Mouse (Mus musculus) midbrain, embryonic 10.5 days (tissue): Measurements from ENCODE around the gene Lsr. TPM values are rescaled to one million over a fixed set of nuclear protein-coding genes. Genes with fewer than 3 reads are reported as not detected.

Source experiments
- DNase-seq: peaks from one replicate; pipeline ENCODE4 v3.0.0-alpha.2; 2017; ENCODE audit warnings: low spot score
- H3K27ac ChIP-seq: fragments of 300-500 bp; sonication (generic); replicated peaks from 2 replicates; pipeline ENCODE4 v1.5.1; 2016; ENCODE audit warnings: mild to moderate bottlenecking
- H3K27me3 ChIP-seq: fragments of 300-500 bp; sonication (generic); 2 replicates; pipeline ENCODE4 v1.6.1; 2016; ENCODE audit warnings: low read depth, mild to moderate bottlenecking; ENCODE audit not compliant: poor library complexity, severe bottlenecking
- H3K36me3 ChIP-seq: fragments of 300-500 bp; sonication (generic); 2 replicates; pipeline ENCODE4 v1.6.1; 2016; ENCODE audit warnings: mild to moderate bottlenecking, moderate library complexity
- H3K4me1 ChIP-seq: fragments of 300-500 bp; sonication (generic); 2 replicates; pipeline ENCODE4 v1.6.1; 2016
- H3K4me3 ChIP-seq: fragments of 300-500 bp; sonication (generic); 2 replicates; pipeline ENCODE4 v1.5.1; 2016; ENCODE audit warnings: mild to moderate bottlenecking, moderate library complexity
- H3K9me3 ChIP-seq: fragments of 300-500 bp; sonication (generic); replicated peaks from 2 replicates; pipeline ENCODE4 v1.6.1; 2016; ENCODE audit warnings: mild to moderate bottlenecking
- WGBS: fragments of 180-500 bp; shearing (Covaris S2); methylation state at CpG from one replicate; pipeline ENCODE4 v1.1.7; 2016; 5-methylcytosine and 5-hydroxymethylcytosine counted together
- polyA plus RNA-seq: library from polyadenylated mRNA; unstranded; fragments of >200 nt; fragmentation: Nextera tagmentation; extraction: Ambion mirVana; gene quantifications from 2 replicates; pipeline ENCODE4 v1.2.1, GENCODE M21; 2016

Lsr gene
- polyA plus RNA-seq = 22.0 and 25.3 TPM in 2 replicates

DNA sequence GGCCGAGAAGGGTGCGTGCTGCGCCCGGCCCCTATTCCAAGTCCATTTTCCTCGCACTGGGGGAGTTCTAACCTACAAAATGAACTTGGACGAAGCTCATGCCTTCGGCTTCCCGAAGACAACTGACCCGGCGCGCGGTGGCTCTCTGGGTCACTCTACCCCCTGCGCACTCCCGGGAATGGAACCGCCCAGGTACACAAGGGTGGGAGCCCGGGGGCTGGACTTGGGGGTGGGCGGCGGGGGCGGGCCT, at the start of gene Lsr:
Gene Lsr, minus strand, starts transcription at position 214 of the 250 bp plus-strand sequence.
- Histone ChIP-seq H3K27ac (peak within 1 kb of the TSS; percentile 79), H3K27me3 (peaks cover 22% of the 10 kb centered on the region), H3K36me3 (peaks cover 6% of the 10 kb centered on the region; the same call in 1 of the 2 replicates), H3K4me1 (peaks cover 21% of the 10 kb centered on the region), H3K9me3 (no peaks in the 10 kb centered on the region), H3K4me3 (peak within 1 kb of the TSS; percentile 62)
- under 1% methylated on average over 19 of the region's 19 CpGs for WGBS
- no peak for DNase-seq

DNA sequence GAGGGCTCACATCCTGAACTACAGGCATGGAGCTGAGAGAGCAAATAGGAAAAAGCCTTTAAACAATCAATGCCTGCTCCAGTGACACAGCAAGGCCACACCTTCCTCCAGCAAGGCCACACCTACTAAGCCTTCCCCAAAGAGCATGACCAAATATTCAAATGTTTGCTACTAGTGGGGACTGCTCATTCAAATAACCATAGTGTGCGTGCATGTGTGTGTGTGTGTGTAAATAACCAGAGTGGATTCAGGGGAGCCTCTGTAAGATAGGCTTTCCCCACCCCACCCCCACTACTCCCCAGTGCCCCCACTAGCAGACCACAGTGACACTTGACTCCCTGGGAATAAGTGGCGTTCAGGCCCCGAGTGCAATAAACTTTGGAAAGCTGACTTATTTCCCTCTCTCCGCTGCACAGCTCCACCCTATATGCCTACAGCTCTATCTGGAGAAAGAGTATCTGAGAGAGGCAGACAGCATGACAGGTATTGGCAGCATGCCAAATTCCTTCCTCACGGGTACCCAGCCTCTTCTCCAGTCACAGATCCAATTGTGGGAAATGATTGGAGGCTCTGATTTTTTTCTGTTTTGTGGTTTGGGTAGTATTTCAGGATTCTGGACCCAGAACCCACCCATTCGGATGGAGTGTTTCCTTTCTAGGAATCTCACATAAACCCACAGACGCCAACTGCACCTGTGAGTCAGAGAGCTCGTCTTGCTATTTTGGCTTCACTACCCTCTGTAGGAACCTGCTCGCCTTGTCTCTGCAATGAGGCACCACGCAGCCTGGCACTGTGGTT, 44.0 kb upstream of the Lsr start:
- Histone ChIP-seq H3K36me3 (no peaks in the 10 kb centered on the region), H3K4me1 (no peaks in the 10 kb centered on the region; the same call in 1 of the 2 replicates), H3K4me3 (no peak overlapping the region), H3K27ac (no peak overlapping the region), H3K9me3 (no peaks in the 10 kb centered on the region), H3K27me3 (no peaks in the 10 kb centered on the region)
- no peak for DNase-seq
- 76% methylated on average over 10 of the region's 10 CpGs for WGBS

DNA sequence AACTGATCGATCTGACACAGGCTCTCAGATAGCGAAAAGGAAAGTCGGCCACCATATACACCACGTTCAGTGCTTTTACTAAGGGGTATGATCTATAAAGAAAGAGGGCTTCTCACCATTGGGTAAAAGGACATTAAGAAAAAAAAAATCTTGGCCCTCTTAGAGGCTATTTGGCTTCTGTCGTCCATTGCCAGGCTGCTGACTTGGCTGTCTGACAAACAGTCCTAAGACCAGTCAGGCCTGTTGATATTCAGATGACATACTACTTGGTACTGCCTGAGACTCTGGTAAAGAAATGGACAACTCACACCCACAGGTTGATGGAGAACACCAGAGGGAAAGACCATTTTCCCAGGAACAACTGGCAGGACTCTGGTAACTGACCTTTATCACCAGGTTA, 39.7 kb upstream of the Lsr start:
- no peak for DNase-seq
- Histone ChIP-seq H3K27ac (no peak overlapping the region), H3K4me3 (no peak overlapping the region), H3K9me3 (no peaks in the 10 kb centered on the region), H3K4me1 (no peaks in the 10 kb centered on the region; the same call in 1 of the 2 replicates), H3K36me3 (no peaks in the 10 kb centered on the region), H3K27me3 (no peaks in the 10 kb centered on the region)
- 87% methylated on average over 5 of the region's 5 CpGs for WGBS

DNA sequence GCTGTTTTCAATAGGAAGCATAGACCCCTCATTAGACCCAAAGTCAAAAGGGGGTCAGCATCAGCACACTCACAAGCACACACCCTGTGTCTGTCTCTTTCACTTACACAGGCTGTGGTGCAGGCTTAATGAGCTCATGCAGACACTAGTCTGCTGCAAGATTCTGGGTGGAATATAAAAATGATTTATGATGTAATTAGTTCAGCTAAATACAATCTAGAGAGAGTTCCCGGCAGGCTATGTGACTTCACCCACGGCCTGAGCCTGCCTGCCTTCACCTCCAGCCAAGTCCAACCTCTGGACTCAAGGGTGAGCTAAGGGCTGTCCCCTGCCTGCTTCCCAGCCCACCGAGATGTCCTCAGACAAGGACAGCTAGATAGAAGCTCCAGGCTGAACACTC, 35.6 kb upstream of the Lsr start:
- H3K36me3 ChIP-seq = no peaks in the 10 kb centered on the region
- WGBS = 83% methylated on average over 3 of the region's 3 CpGs
- H3K4me1 ChIP-seq = no peaks in the 10 kb centered on the region
- no peaks in the 10 kb centered on the region for H3K27me3 ChIP-seq
- no peak for DNase-seq
- no peak overlapping the region for H3K27ac ChIP-seq
- H3K4me3 ChIP-seq = no peak overlapping the region
- H3K9me3 ChIP-seq = no peaks in the 10 kb centered on the region

DNA sequence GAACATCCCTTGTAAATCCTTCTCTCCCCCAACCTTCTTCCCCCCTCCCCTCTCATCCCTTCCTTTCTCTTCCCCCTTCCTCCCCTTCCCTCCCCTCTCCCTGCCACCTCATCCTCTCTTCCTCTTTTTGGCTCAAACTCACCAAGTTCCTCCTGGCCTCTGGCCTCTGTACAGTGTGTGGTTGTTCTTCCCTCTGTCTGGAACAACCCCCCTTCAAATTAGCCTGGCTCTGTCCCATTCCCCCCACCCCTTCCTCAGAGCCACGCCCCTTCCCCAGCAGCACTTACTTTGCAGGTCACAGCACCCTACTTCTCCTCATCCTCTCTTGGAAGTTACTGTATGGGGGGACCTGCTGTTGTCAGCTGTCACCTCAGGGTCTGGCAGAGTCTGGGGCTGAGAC, 34.9 kb upstream of the Lsr start:
- H3K4me3 ChIP-seq = no peak overlapping the region
- no peak for DNase-seq
- H3K4me1 ChIP-seq = no peaks in the 10 kb centered on the region
- H3K27ac ChIP-seq = no peak overlapping the region
- WGBS = 67% methylated on average over 1 of the region's 1 CpGs
- no peaks in the 10 kb centered on the region for H3K27me3 ChIP-seq
- H3K36me3 ChIP-seq = no peaks in the 10 kb centered on the region
- H3K9me3 ChIP-seq = no peaks in the 10 kb centered on the region

DNA sequence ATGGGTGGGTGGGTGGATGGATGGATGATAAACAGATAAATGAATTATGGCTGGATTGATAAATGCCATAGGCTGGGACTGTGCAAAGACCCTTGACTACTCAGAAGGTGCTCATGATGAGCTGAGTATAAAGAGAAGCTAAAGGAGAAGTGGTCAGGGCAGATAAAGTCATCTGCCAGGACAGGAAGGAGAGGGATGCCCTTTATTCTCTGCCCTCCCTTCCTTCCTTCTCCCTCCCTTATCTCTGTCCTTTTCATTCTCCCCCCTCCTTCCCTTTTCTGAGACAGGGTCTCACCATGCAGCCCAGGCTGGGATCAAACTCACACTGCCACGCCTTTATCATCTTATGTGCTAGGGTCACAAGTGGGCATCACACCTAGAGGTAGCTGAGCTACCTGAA, 34.5 kb upstream of the Lsr start:
- no peaks in the 10 kb centered on the region for H3K36me3 ChIP-seq
- H3K9me3 ChIP-seq = no peaks in the 10 kb centered on the region
- no peaks in the 10 kb centered on the region for H3K4me1 ChIP-seq
- 73% methylated on average over 1 of the region's 1 CpGs for WGBS
- H3K27ac ChIP-seq = no peak overlapping the region
- DNase-seq = no peak
- no peak overlapping the region for H3K4me3 ChIP-seq
- no peaks in the 10 kb centered on the region for H3K27me3 ChIP-seq

DNA sequence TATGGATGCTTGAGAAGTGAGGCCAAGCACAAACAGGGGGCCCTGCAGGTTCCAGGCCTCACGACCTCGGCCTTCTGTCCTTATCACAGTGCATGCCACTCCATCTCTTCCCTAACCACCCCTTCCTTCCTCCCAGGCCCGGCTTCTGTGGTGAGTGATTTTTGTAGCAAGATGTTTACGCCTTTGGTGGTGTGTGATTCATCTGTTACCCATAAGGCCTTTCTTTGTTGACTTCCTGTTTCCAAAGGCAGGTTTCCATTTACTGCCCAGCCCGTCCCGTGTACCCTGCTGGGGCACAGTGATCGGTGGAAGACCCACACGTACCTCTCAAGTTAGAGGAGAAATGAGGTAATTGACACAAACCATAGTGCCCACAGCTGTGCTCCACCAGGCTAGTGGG, 29.4 kb upstream of the Lsr start:
- Histone ChIP-seq H3K4me1 (no peaks in the 10 kb centered on the region), H3K4me3 (no peak overlapping the region), H3K36me3 (no peaks in the 10 kb centered on the region), H3K27ac (no peak overlapping the region), H3K9me3 (no peaks in the 10 kb centered on the region), H3K27me3 (no peaks in the 10 kb centered on the region)
- DNase-seq = no peak
- WGBS = 86% methylated on average over 8 of the region's 8 CpGs

DNA sequence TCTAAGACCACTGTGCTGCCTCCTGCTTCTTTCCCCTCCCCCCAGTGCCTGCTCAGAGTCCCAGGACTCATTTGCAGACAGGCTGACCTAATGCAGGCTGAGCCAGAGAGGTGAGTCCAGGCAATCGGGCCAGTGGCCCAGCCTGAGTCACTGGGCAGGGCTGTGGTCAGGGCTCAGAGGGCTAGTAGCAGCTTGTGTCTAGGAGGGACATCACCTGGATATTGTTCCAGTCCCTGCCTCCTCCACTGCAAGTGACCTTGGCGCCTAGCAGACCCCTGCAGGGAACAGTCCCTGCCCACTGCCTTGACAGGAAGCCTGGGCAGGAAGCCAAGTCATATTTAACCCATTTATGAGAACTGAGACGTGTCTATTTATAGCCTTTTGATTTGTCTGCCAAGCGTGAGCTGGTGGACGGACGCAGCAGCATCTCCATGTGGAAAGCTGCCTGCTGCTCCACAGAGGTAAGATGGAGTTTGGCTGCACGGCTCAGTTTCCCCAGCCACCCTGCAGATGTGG, 27.3 kb upstream of the Lsr start:
- no peaks in the 10 kb centered on the region for H3K27me3 ChIP-seq
- no peak overlapping the region for H3K4me3 ChIP-seq
- H3K9me3 ChIP-seq = peaks cover 9% of the 10 kb centered on the region
- WGBS = 78% methylated on average over 7 of the region's 7 CpGs
- no peak overlapping the region for H3K27ac ChIP-seq
- no peak for DNase-seq
- H3K4me1 ChIP-seq = no peaks in the 10 kb centered on the region
- no peaks in the 10 kb centered on the region for H3K36me3 ChIP-seq

DNA sequence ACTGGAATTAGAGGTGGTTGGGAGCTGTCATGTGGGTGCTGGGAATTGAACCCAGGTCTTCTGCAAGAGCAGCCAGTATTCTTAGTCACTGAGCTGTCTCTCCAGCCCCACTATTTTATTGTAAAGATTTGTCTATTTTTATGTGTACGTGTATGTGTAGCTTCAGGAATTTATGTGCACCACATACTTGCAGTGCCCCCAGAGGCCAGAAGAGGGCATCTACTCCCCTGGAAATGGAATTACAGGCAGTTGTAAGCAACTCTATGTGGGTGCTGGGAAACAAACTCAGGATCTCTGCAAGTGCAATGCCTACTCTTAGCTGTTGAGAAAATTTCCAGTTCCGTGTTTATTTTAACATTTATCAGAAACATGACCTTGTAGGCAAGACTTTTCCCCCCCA, 23.2 kb upstream of the Lsr start:
- WGBS = 92% methylated on average over 2 of the region's 2 CpGs
- Histone ChIP-seq H3K9me3 (peaks cover 9% of the 10 kb centered on the region), H3K36me3 (no peaks in the 10 kb centered on the region), H3K27me3 (no peaks in the 10 kb centered on the region), H3K27ac (no peak overlapping the region), H3K4me3 (no peak overlapping the region), H3K4me1 (no peaks in the 10 kb centered on the region)
- no peak for DNase-seq

DNA sequence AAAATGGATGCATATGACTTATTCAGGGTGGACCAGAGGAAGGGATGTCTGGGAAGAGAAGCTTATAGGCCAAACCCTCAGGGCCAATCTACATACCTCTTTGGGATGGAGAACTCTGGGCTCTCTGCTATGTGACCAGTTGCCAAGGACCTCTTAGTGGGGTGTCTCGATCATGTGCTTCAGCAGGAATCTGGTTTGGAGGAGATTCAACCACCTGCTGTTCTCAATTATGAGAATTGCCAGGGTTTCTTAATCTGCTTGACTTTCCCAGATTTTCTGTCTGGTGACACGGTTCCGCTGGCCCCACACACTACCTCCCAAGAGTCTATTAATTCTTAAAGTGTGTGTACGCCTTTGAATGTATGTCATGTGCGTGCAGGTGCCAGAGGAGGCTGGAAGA, 20.7 kb upstream of the Lsr start:
- Histone ChIP-seq H3K36me3 (no peaks in the 10 kb centered on the region), H3K9me3 (peaks cover 9% of the 10 kb centered on the region), H3K27me3 (no peaks in the 10 kb centered on the region), H3K4me1 (no peaks in the 10 kb centered on the region), H3K4me3 (no peak overlapping the region), H3K27ac (no peak overlapping the region)
- 87% methylated on average over 5 of the region's 5 CpGs for WGBS
- DNase-seq = no peak

DNA sequence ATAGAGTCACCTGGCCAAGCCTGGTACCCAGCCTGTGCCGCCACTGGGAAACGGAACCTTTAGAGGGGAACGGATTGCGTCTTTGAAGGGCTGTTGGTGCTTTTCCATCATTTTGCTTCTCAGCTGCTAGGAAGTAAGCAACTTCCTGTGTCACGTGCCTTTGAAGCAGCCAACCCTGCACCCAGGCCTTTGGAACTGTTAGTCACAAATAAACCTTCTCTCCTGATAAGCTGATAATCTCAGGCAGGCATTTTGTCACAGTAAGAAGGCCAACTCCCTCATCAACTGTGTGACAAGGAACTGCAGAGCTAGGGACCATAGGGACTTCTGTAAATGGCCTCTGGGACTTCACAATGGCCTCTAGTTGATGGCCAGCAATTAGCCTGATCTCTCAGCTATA, 18.9 kb upstream of the Lsr start:
- WGBS = 85% methylated on average over 5 of the region's 5 CpGs

DNA sequence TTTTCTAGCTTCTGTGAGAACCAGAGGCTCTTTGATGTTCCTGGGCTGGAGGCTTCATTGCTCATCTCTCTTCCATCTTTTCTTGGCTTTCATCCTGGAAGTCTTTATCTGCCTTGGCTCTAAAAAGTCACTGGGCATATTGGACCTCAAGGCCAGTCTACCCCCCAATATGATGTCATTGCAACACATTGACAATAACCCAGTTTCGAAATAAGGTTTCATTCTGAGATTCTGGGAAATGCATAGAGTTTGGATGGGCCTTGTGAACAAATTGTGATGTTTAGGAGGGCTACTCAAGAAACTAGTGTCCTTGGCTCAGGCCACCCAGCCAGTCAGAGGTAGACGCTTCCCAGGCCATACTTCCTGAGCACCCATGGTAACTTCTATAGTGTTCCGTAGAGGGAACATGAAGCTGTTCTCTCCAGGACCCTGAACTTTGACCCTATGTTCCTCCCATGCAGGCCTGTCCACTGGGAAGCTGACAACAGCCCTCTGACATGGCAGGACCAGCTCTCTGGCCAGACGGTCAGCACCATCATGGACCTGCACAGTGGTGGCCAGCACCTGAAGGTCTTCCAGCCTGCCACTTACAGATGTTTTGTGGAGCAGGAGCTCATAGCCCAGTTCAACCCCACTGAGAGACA, 15.4 kb upstream of the Lsr start:
- Histone ChIP-seq H3K27me3 (no peaks in the 10 kb centered on the region), H3K27ac (no peak overlapping the region), H3K9me3 (no peaks in the 10 kb centered on the region), H3K36me3 (no peaks in the 10 kb centered on the region), H3K4me3 (no peak overlapping the region), H3K4me1 (no peaks in the 10 kb centered on the region)
- 89% methylated on average over 4 of the region's 4 CpGs for WGBS
- no peak for DNase-seq

More for the DNA sequence above, 18.9 kb upstream of the Lsr start:
- Histone ChIP-seq H3K9me3 (peaks cover 9% of the 10 kb centered on the region), H3K27me3 (no peaks in the 10 kb centered on the region), H3K36me3 (no peaks in the 10 kb centered on the region), H3K27ac (no peak overlapping the region), H3K4me3 (no peak overlapping the region), H3K4me1 (no peaks in the 10 kb centered on the region)
- DNase-seq = no peak

DNA sequence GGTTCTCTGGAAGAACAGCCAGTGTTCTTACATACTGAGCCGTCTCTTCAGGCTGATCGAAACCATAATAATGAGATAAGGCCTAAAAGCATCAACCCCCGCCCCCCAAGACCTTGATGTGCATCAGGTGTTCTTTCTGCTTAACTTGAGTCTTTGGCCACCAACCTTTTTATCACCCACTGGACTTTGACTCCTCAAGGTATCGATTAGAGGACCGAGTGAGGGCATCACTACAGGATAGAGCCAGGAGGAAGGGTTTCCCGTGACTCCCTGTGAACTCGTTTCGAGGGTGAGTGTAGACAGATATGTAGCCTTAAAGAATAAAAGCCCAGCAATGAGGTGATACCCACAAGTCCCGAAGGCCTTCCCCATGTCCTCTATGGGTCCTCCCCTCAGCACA, 12.1 kb upstream of the Lsr start:
- Histone ChIP-seq H3K27me3 (no peaks in the 10 kb centered on the region), H3K4me1 (no peaks in the 10 kb centered on the region), H3K4me3 (no peak overlapping the region), H3K36me3 (no peaks in the 10 kb centered on the region), H3K9me3 (no peaks in the 10 kb centered on the region), H3K27ac (no peak overlapping the region)
- WGBS = 83% methylated on average over 9 of the region's 9 CpGs
- no peak for DNase-seq
